Mouse (Mus musculus) myocyte (in vitro differentiated cells): ENCODE results near the gene Foxp4. TPM values are rescaled to one million over a fixed set of nuclear protein-coding genes. Genes with fewer than 3 reads are reported as not detected.

Experiments used
- H3K27me3 ChIP-seq: one replicate; pipeline ENCODE4 v1.6.1; 2011; ENCODE audit not compliant: control insufficient read depth, insufficient read depth, insufficient read length
- H3K36me3 ChIP-seq: one replicate; pipeline ENCODE4 v1.6.1; 2011; ENCODE audit not compliant: control insufficient read depth, insufficient read depth
- H3K4me2 ChIP-seq: one replicate; pipeline ENCODE4 v1.6.1; 2011; ENCODE audit warnings: low read depth, control low read depth
- H3K4me3 ChIP-seq: one replicate; pipeline ENCODE4 v1.5.1; 2011; ENCODE audit warnings: mild to moderate bottlenecking, control low read depth, moderate library complexity
- H3K79me2 ChIP-seq: one replicate; pipeline ENCODE4 v1.6.1; 2011; ENCODE audit not compliant: control insufficient read depth, insufficient read depth
- H3ac ChIP-seq: one replicate; pipeline ENCODE4 v1.6.1; 2011; ENCODE audit not compliant: control insufficient read depth, insufficient read length
- CEBPB ChIP-seq: IDR thresholded peaks from 2 replicates; pipeline ENCODE4 v1.6.1; 2011; ENCODE audit warnings: mild to moderate bottlenecking, moderate library complexity; ENCODE audit not compliant: poor library complexity, insufficient read depth, severe bottlenecking
- E2F4 ChIP-seq: IDR thresholded peaks from one replicate; pipeline ENCODE4 v1.6.1; 2011; ENCODE audit warnings: mild to moderate bottlenecking, control low read depth, moderate library complexity; ENCODE audit not compliant: insufficient read depth
- MAX ChIP-seq: IDR thresholded peaks from one replicate; pipeline ENCODE4 v1.6.1; 2011; ENCODE audit warnings: low read depth, mild to moderate bottlenecking, control low read depth
- MYOD1 ChIP-seq, 3 experiments: IDR thresholded peaks; one replicate each; pipeline ENCODE4 v1.6.1; 2011; ENCODE audit warnings: control low read depth in 2 of 3, low read depth in 2 of 3, mild to moderate bottlenecking in 2 of 3, moderate library complexity in 1 of 3; ENCODE audit not compliant: insufficient read length in 2 of 3, control insufficient read depth in 1 of 3
- MYOG ChIP-seq, 3 experiments: IDR thresholded peaks; one replicate each; pipeline ENCODE4 v1.6.1; 2011; ENCODE audit warnings: control low read depth in 2 of 3, low read depth in 2 of 3, mild to moderate bottlenecking in 2 of 3; ENCODE audit not compliant: insufficient read length in 2 of 3, control insufficient read depth in 1 of 3, insufficient read depth in 1 of 3
- POLR2A ChIP-seq: IDR thresholded peaks from one replicate; pipeline ENCODE4 v1.6.1; 2011; ENCODE audit warnings: low read depth, mild to moderate bottlenecking, control low read depth, moderate library complexity; ENCODE audit not compliant: insufficient read length
- POLR2AphosphoS2 ChIP-seq: IDR thresholded peaks from one replicate; pipeline ENCODE4 v1.6.1; 2011; ENCODE audit warnings: low read depth, control low read depth; ENCODE audit not compliant: insufficient read length
- REST ChIP-seq: IDR thresholded peaks from one replicate; pipeline ENCODE4 v1.6.1; 2011; ENCODE audit warnings: mild to moderate bottlenecking, control low read depth, moderate library complexity; ENCODE audit not compliant: insufficient read depth, insufficient read length
- SRF ChIP-seq: IDR thresholded peaks from one replicate; pipeline ENCODE4 v1.6.1; 2011; ENCODE audit warnings: low read depth; ENCODE audit not compliant: control insufficient read depth, insufficient read length
- TCF12 ChIP-seq: IDR thresholded peaks from one replicate; pipeline ENCODE4 v1.6.1; 2011; ENCODE audit warnings: mild to moderate bottlenecking, control low read depth; ENCODE audit not compliant: poor library complexity, insufficient read depth, severe bottlenecking
- TCF3 ChIP-seq: IDR thresholded peaks from one replicate; pipeline ENCODE4 v1.6.1; 2011; ENCODE audit warnings: low read depth, control low read depth; ENCODE audit not compliant: insufficient read length
- USF1 ChIP-seq: IDR thresholded peaks from one replicate; pipeline ENCODE4 v1.6.1; 2011; ENCODE audit warnings: low read depth, mild to moderate bottlenecking, control low read depth, moderate library complexity
- polyA plus RNA-seq: library from polyadenylated mRNA; unstranded; fragments of >200 nt; fragmentation: generic; extraction: Trizol; gene quantifications from one replicate; pipeline ENCODE4 v1.2.1, GENCODE M21; 2012; ENCODE audit warnings: missing spikeins

Gene Foxp4
- polyA plus RNA-seq, 1 experiment, result 24.7 TPM

- Histone ChIP-seq H3K4me2 (no peak overlapping the region), H3ac (no peak overlapping the region), H3K36me3 (no peaks in the 10 kb centered on the region), H3K4me3 (no peak overlapping the region), H3K79me2 (peaks cover 72% of the 10 kb centered on the region), H3K27me3 (no peaks in the 10 kb centered on the region)
- TF ChIP-seq TCF12 (no peak), POLR2AphosphoS2 (no peak), REST (no peak), MAX (no peak), SRF (no peak), TCF3 (no peak), MYOD1 (IDR thresholded peaks at IDR 0.05; ENCODE audit: control insufficient read depth in 1 of 3, insufficient read length in 2 of 3, low read depth in 2 of 3) (no peak), USF1 (no peak), CEBPB (no peak), E2F4 (no peak), POLR2A (no peak), MYOG (IDR thresholded peaks at IDR 0.05; ENCODE audit: control insufficient read depth in 1 of 3, insufficient read depth in 1 of 3, insufficient read length in 2 of 3, low read depth in 2 of 3) (no peak)
Observed at GRCm38 (mm10) chr17:47917907-47918306, 6.5 kb downstream of the Foxp4 start.

DNA sequence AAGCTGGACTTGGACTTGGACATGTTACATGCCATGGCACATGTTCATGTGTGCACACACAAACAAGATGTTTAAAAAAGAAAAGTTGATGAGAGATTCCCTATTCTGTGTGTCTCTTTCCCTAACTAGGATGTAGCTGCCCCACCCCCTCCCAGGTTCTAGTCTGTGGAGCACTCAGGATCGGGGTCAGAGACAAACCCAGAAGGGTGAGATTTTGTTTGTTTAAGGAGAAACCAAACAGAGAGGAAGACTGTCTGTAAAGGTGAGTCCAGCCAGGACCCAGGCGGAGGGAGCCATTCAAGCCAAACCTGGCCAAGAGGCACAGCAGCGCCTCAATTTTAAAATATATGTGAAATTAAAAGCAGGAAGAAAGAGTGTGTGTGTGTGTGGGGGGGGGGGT, 7.2 kb downstream of the Foxp4 start:
- TF ChIP-seq REST (no peak), POLR2A (no peak), TCF12 (no peak), TCF3 (no peak), MAX (no peak), E2F4 (no peak), CEBPB (no peak), USF1 (no peak), POLR2AphosphoS2 (no peak), MYOD1 (IDR thresholded peaks at IDR 0.05; ENCODE audit: control insufficient read depth in 1 of 3, insufficient read length in 2 of 3, low read depth in 2 of 3) (no peak), SRF (no peak), MYOG (IDR thresholded peaks at IDR 0.05; ENCODE audit: control insufficient read depth in 1 of 3, insufficient read depth in 1 of 3, insufficient read length in 2 of 3, low read depth in 2 of 3) (no peak)
- no peak overlapping the region for H3K4me3 ChIP-seq
- H3K36me3 ChIP-seq, result no peaks in the 10 kb centered on the region

GRCm38 (mm10) chr17:47914676-47915219, 9.7 kb downstream of the Foxp4 start:
- Histone ChIP-seq H3ac (no peak overlapping the region), H3K27me3 (no peaks in the 10 kb centered on the region), H3K4me3 (no peak overlapping the region), H3K36me3 (no peaks in the 10 kb centered on the region), H3K4me2 (no peak overlapping the region), H3K79me2 (peaks cover 46% of the 10 kb centered on the region)
- TF ChIP-seq MAX, result no peak
- TF ChIP-seq E2F4, result no peak
- TF ChIP-seq TCF12, result no peak
- TF ChIP-seq CEBPB, result no peak
- no peak for TF ChIP-seq SRF
- TF ChIP-seq POLR2A, result no peak
- TF ChIP-seq TCF3, result no peak

More for the DNA sequence above, 7.2 kb downstream of the Foxp4 start:
- H3K4me2 ChIP-seq, result no peak overlapping the region
- no peak overlapping the region for H3ac ChIP-seq
- H3K27me3 ChIP-seq, result no peaks in the 10 kb centered on the region
- peaks cover 67% of the 10 kb centered on the region for H3K79me2 ChIP-seq

- no peaks in the 10 kb centered on the region for H3K27me3 ChIP-seq
- TF ChIP-seq MYOG (IDR thresholded peaks at IDR 0.05; ENCODE audit: control insufficient read depth in 1 of 3, insufficient read depth in 1 of 3, insufficient read length in 2 of 3, low read depth in 2 of 3), result no peak
- no peak for TF ChIP-seq TCF12
- TF ChIP-seq E2F4, result no peak
- TF ChIP-seq POLR2A, result no peak
- TF ChIP-seq USF1, result no peak
- no peak for TF ChIP-seq TCF3
- no peak for TF ChIP-seq MYOD1 (IDR thresholded peaks at IDR 0.05; ENCODE audit: control insufficient read depth in 1 of 3, insufficient read length in 2 of 3, low read depth in 2 of 3)
- no peak for TF ChIP-seq CEBPB
- TF ChIP-seq SRF, result no peak
- no peak for TF ChIP-seq POLR2AphosphoS2
- TF ChIP-seq REST, result no peak
- TF ChIP-seq MAX, result no peak
- peaks cover 13% of the 10 kb centered on the region for H3K79me2 ChIP-seq
- H3K36me3 ChIP-seq, result no peaks in the 10 kb centered on the region
- no peak overlapping the region for H3K4me2 ChIP-seq
- no peak overlapping the region for H3K4me3 ChIP-seq
- H3ac ChIP-seq, result no peak overlapping the region
Observed at GRCm38 (mm10) chr17:47909091-47910001, 15.1 kb downstream of the Foxp4 start.
